In genomic region chr7:5057804-5058203, GRCm38 (mm10) we compare ENCODE assay signal across 8 mouse cellular contexts. TPM values are rescaled to one million over a fixed set of nuclear protein-coding genes. Genes with fewer than 3 reads are reported as not detected.
A peak's percentile ranks its signal among the peaks of the same experiment; 100 is the strongest.
DNase-seq lines count a peak whose midpoint lies in the region; ATAC-seq and TF ChIP-seq lines count a peak whose summit lies in the region.

No protein-coding gene starts in this region.

- DNase-seq in kidney, adult 8-10 months, result no peak
- peak; percentile 48 for DNase-seq in naive thymus-derived CD4-positive, alpha-beta T cell, adult 2 months (ENCODE audit: low read depth)
- no peak for DNase-seq in adrenal gland, adult (ENCODE audit: inconsistent age in 2 of 2, low spot score in 1 of 2)
- no peak for DNase-seq in heart, adult 18-20 months
- DNase-seq in adrenal gland, adult 2 months, result no peak

- H3K27me3 ChIP-seq in kidney, embryonic 16.5 days (ENCODE audit: insufficient read depth, low read length), result peaks cover 46% of the 10 kb centered on the region
- H3K27me3 ChIP-seq in hindbrain, embryonic 13.5 days, result peaks cover 62% of the 10 kb centered on the region

- peaks cover 39% of the 10 kb centered on the region for H3K4me1 ChIP-seq in kidney, embryonic 16.5 days (ENCODE audit: insufficient read depth, low read length)
- H3K4me1 ChIP-seq in bone marrow, adult 2 months (ENCODE audit: control insufficient read depth, insufficient read depth, low read length), result no peaks in the 10 kb centered on the region
- peaks cover 62% of the 10 kb centered on the region for H3K4me1 ChIP-seq in hindbrain, embryonic 13.5 days (replicated peaks)

- no peak overlapping the region; the same call in 1 of the 2 replicates for H3K9ac ChIP-seq in kidney, embryonic 16.5 days (replicated peaks; ENCODE audit: low read length)
- H3K9ac ChIP-seq in hindbrain, embryonic 13.5 days, result peak overlapping the region; percentile 83

- H3K4me3 ChIP-seq in kidney, embryonic 16.5 days (ENCODE audit: low read length), result peak overlapping the region; percentile 62
- H3K4me3 ChIP-seq in bone marrow, adult 2 months (replicated peaks; ENCODE audit: control insufficient read depth, low read depth, low read length), result no peak overlapping the region
- H3K4me3 ChIP-seq in hindbrain, embryonic 13.5 days, result peak overlapping the region; percentile 57

- no peaks in the 10 kb centered on the region for H3K36me3 ChIP-seq in kidney, embryonic 16.5 days (ENCODE audit: insufficient read depth, low read length)
- no peaks in the 10 kb centered on the region for H3K36me3 ChIP-seq in hindbrain, embryonic 13.5 days

- peak overlapping the region; percentile 89 for H3K4me2 ChIP-seq in kidney, embryonic 16.5 days (replicated peaks; ENCODE audit: low read depth, low read length)
- H3K4me2 ChIP-seq in hindbrain, embryonic 13.5 days, result peak overlapping the region; percentile 70

- WGBS in kidney, embryonic 16.5 days, result 30% methylated on average over 11 of the region's 11 CpGs
- 29% methylated on average over 11 of the region's 11 CpGs for WGBS in bone marrow, adult 2 months
- WGBS in hindbrain, embryonic 13.5 days, result 28% methylated on average over 11 of the region's 11 CpGs

- H3K9me3 ChIP-seq in kidney, embryonic 16.5 days (ENCODE audit: low read length), result no peaks in the 10 kb centered on the region
- H3K9me3 ChIP-seq in hindbrain, embryonic 13.5 days, result no peaks in the 10 kb centered on the region

- TF ChIP-seq POLR2A in bone marrow, adult 2 months (IDR thresholded peaks at IDR 0.05; ENCODE audit: borderline replicate concordance, control insufficient read depth, low read depth, low read length), result no peak

- H3K27ac ChIP-seq in kidney, embryonic 16.5 days (ENCODE audit: low read length), result no peak overlapping the region
- H3K27ac ChIP-seq in bone marrow, adult 2 months (ENCODE audit: control insufficient read depth, insufficient read depth, low read depth, low read length, poor library complexity), result no peak overlapping the region
- no peak overlapping the region for H3K27ac ChIP-seq in hindbrain, embryonic 13.5 days

- ATAC-seq in kidney, embryonic 16.5 days (ENCODE audit: low FRiP score, low TSS enrichment), result no peak
- ATAC-seq in hindbrain, embryonic 13.5 days (ENCODE audit: low FRiP score), result no peak

- TF ChIP-seq CTCF in bone marrow, adult 2 months (IDR thresholded peaks at IDR 0.05; ENCODE audit: control insufficient read depth, insufficient read depth, low read length), result peak; percentile 47; the same call in 1 of the 2 replicates

RNA-seq across cellular contexts. Expression of gene U2af2, which starts 4.1 kb away (rescaled TPM):
- 136 and 139 TPM in 2 replicates for polyA plus RNA-seq in kidney, embryonic 16.5 days (2015; fragmentation: Nextera tagmentation; extraction: Ambion mirVana)
- 177 and 222 TPM in 2 replicates for polyA plus RNA-seq in bone marrow, adult 2 months (2011; ENCODE audit: insufficient read depth, insufficient read length, low replicate concordance, missing spikeins)
- 112 and 114 TPM in 2 replicates for polyA plus RNA-seq in hindbrain, embryonic 13.5 days (2015; fragmentation: Nextera tagmentation; extraction: Ambion mirVana)
- 10 to 100 TPM; 67.1 to 68.1 TPM for total RNA-seq in heart, adult 18-20 months (2021)
- 100 to 1,000 TPM; 157 to 168 TPM for total RNA-seq in adrenal gland, adult 2 months (2021)
- polyA plus RNA-seq in adrenal gland, adult 2 months (2012; rRNA removed), result 126 and 150 TPM in 2 replicates

RNA-seq across cellular contexts. Expression of gene Zfp580, which starts 6.5 kb away (rescaled TPM):
- polyA plus RNA-seq in kidney, embryonic 16.5 days (2015; fragmentation: Nextera tagmentation; extraction: Ambion mirVana), result 35.0 and 44.0 TPM in 2 replicates
- polyA plus RNA-seq in bone marrow, adult 2 months (2011; ENCODE audit: insufficient read depth, insufficient read length, low replicate concordance, missing spikeins), result 2.7 and 4.6 TPM in 2 replicates
- 67.2 and 69.7 TPM in 2 replicates for polyA plus RNA-seq in hindbrain, embryonic 13.5 days (2015; fragmentation: Nextera tagmentation; extraction: Ambion mirVana)
- total RNA-seq in heart, adult 18-20 months (2021), result 1 to 10 TPM; 4.2 TPM
- total RNA-seq in adrenal gland, adult 2 months (2021), result 10 to 100 TPM in 1 of 2 experiments, 1 to 10 TPM in 1; 5.6 to 10.4 TPM
- 46.5 and 61.0 TPM in 2 replicates for polyA plus RNA-seq in adrenal gland, adult 2 months (2012; rRNA removed)

RNA-seq across cellular contexts. Expression of gene Zfp784, which starts 19.6 kb away (rescaled TPM):
- 8.1 and 8.2 TPM in 2 replicates for polyA plus RNA-seq in kidney, embryonic 16.5 days (2015; fragmentation: Nextera tagmentation; extraction: Ambion mirVana)
- 0.90 and 2.3 TPM in 2 replicates for polyA plus RNA-seq in bone marrow, adult 2 months (2011; ENCODE audit: insufficient read depth, insufficient read length, low replicate concordance, missing spikeins)
- polyA plus RNA-seq in hindbrain, embryonic 13.5 days (2015; fragmentation: Nextera tagmentation; extraction: Ambion mirVana), result 7.8 and 9.8 TPM in 2 replicates
- 1 to 10 TPM; 5.1 to 5.5 TPM for total RNA-seq in heart, adult 18-20 months (2021)
- total RNA-seq in adrenal gland, adult 2 months (2021), result 1 to 10 TPM; 4.4 to 5.1 TPM
- polyA plus RNA-seq in adrenal gland, adult 2 months (2012; rRNA removed), result 7.2 and 8.2 TPM in 2 replicates

RNA-seq across cellular contexts. Expression of gene Epn1, which starts 22.2 kb away (rescaled TPM):
- 64.9 and 66.6 TPM in 2 replicates for polyA plus RNA-seq in kidney, embryonic 16.5 days (2015; fragmentation: Nextera tagmentation; extraction: Ambion mirVana)
- polyA plus RNA-seq in bone marrow, adult 2 months (2011; ENCODE audit: insufficient read depth, insufficient read length, low replicate concordance, missing spikeins), result 109 and 135 TPM in 2 replicates
- 83.8 and 85.6 TPM in 2 replicates for polyA plus RNA-seq in hindbrain, embryonic 13.5 days (2015; fragmentation: Nextera tagmentation; extraction: Ambion mirVana)
- total RNA-seq in heart, adult 18-20 months (2021), result 100 to 1,000 TPM; 183 to 191 TPM
- total RNA-seq in adrenal gland, adult 2 months (2021), result 100 to 1,000 TPM; 114 to 169 TPM
- 291 and 321 TPM in 2 replicates for polyA plus RNA-seq in adrenal gland, adult 2 months (2012; rRNA removed)

RNA-seq across cellular contexts. Expression of gene 4632433K11Rik, which starts 23.9 kb away (rescaled TPM):
- 1.3 TPM in 1 of 2 replicates, not detected in the other for polyA plus RNA-seq in kidney, embryonic 16.5 days (2015; fragmentation: Nextera tagmentation; extraction: Ambion mirVana)
- 1.5 TPM in 1 of 2 replicates, not detected in the other for polyA plus RNA-seq in bone marrow, adult 2 months (2011; ENCODE audit: insufficient read depth, insufficient read length, low replicate concordance, missing spikeins)
- not detected in 2 replicates for polyA plus RNA-seq in hindbrain, embryonic 13.5 days (2015; fragmentation: Nextera tagmentation; extraction: Ambion mirVana)
- total RNA-seq in heart, adult 18-20 months (2021), result not detected
- total RNA-seq in adrenal gland, adult 2 months (2021), result under 1 TPM in 1 of 2 experiments, not detected in 1; 0.92 TPM
- not detected in 2 replicates for polyA plus RNA-seq in adrenal gland, adult 2 months (2012; rRNA removed)
